Mouse (Mus musculus): ENCODE results near the gene Ago3. TPM values are rescaled to one million over a fixed set of nuclear protein-coding genes. Genes with fewer than 3 reads are reported as not detected.

Gene Ago3
- 33.6 TPM for total RNA-seq (2023)

GRCm38 (mm10) chr4:126429347-126430079 is at the start of gene Ago3:
Gene Ago3 (minus strand): TSS chr4:126429556.

DNA sequence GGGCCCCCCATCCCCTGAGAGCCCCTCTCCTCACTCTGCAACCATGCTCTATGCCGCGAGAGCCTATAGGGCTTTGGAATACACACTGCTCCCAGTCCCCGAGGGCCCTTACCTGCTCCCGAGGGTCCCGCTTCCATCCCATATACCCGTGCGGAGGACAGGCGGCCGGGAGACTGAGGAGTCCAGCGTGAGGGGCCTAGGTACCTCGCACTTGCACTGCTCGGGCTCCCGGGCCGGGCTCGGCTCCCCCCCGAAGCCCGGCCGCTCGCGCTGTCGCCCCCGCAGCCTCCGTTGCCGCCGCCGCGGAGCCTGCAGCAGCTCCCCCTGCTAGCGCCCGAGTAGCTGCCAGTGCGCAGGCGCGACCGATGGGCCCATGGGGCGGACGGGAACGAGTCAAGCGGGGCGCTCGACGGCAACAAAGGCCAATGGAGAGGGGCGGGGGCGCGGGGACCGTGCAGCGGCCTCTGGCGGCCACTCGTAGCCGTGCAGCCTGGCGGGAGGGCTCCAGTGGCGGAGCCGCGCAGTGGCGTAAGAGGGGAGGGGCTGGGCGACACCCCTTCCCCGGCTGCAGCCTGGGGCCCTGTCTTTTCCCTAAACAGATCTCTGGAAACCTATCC is 39.0 kb upstream of the Ago3 start, which contains the start of gene Ago1:
Ago1 (minus strand) TSS at position 299 of the 617 bp plus-strand sequence.

GRCm38 (mm10) chr4:126325281-126325861 is 104.0 kb downstream of the Ago3 start, which contains the start of gene Tekt2:
Gene Tekt2 (minus strand): TSS chr4:126325688.

GRCm38 (mm10) chr4:126321111-126321853 is 108.1 kb downstream of the Ago3 start, which contains the start of gene Adprhl2:
Gene Adprhl2 (minus strand): TSS chr4:126321703.

DNA sequence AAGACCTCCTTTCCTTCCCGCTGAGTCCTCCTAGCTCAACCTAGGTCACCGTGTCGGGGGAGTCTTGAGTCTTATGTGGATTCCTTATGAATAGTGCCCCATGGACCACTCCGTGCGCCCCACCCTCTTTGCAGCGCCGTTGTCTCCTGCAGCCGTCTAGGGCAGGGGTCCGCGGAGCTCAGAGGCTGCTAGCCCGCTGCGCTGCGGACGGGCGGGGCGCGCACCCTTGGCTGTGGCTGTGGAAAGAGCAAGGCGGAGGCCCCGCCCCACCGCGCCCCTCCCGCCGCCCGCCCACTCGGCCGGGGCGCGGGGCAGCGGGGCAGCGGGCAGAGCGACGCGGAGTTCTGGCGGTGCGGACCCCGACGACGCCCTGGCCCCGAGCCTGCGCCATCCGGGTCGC is 142.9 kb downstream of the Ago3 start, which contains the start of gene Col8a2:
Col8a2 (plus strand) TSS at position 302 of the 400 bp plus-strand sequence.

Other genes with a start within 250 kb of the Ago3 start
- 559 TPM for gene Thrap3, start 226.8 kb downstream of the Ago3 start, total RNA-seq (2023)
- gene Map7d1, start 173.2 kb downstream of the Ago3 start, total RNA-seq (2023), result 59.6 TPM
- 31.5 TPM for gene Trappc3, start 167.2 kb downstream of the Ago3 start, total RNA-seq (2023)
- not detected for gene Col8a2, start 142.8 kb downstream of the Ago3 start, total RNA-seq (2023)
- 41.8 TPM for gene Adprhl2, start 107.9 kb downstream of the Ago3 start, total RNA-seq (2023)
- gene Tekt2, start 103.9 kb downstream of the Ago3 start, total RNA-seq (2023), result not detected
- gene Ago1, start 39.0 kb upstream of the Ago3 start, total RNA-seq (2023), result 50.5 TPM
- 0.34 TPM for gene Ago4, start 103.9 kb upstream of the Ago3 start, total RNA-seq (2023)
- 14.5 TPM for gene Clspn, start 127.4 kb upstream of the Ago3 start, total RNA-seq (2023)
- 0.46 TPM for gene 5730409E04Rik, start 180.3 kb upstream of the Ago3 start, total RNA-seq (2023)
- 79.7 TPM for gene Psmb2, start 248.1 kb upstream of the Ago3 start, total RNA-seq (2023)